Mouse (Mus musculus) liver, adult (tissue): ENCODE data around the gene Tmprss6.

ENCODE experiments used
- GATA4 ChIP-seq: IDR thresholded peaks from 2 replicates; pipeline ENCODE4 v1.6.1; 2014; ENCODE audit warnings: mild to moderate bottlenecking, low read length; ENCODE audit not compliant: insufficient replicate concordance

Tmprss6 gene

GRCm38 (mm10) chr15:78470495-78471276, 2.3 kb upstream of the Tmprss6 start:
- peak; percentile 21; the same call in 1 of the 2 replicates for TF ChIP-seq GATA4

GRCm38 (mm10) chr15:78467570-78467969, 864 bp downstream of the Tmprss6 start:
- no peak for TF ChIP-seq GATA4

- no peak for TF ChIP-seq GATA4
Observed at GRCm38 (mm10) chr15:78466809-78467208, 1.6 kb downstream of the Tmprss6 start.

GRCm38 (mm10) chr15:78462981-78463380, 5.5 kb downstream of the Tmprss6 start:
- TF ChIP-seq GATA4, result no peak

- TF ChIP-seq GATA4, result no peak
Observed at GRCm38 (mm10) chr15:78457193-78457592, 11.2 kb downstream of the Tmprss6 start.

GRCm38 (mm10) chr15:78456051-78456450, 12.4 kb downstream of the Tmprss6 start:
- no peak for TF ChIP-seq GATA4

- TF ChIP-seq GATA4, result no peak
Observed at GRCm38 (mm10) chr15:78455168-78455567, 13.3 kb downstream of the Tmprss6 start.

GRCm38 (mm10) chr15:78452929-78453328, 15.5 kb downstream of the Tmprss6 start:
- no peak for TF ChIP-seq GATA4

- no peak for TF ChIP-seq GATA4
Observed at GRCm38 (mm10) chr15:78451201-78451600, 17.2 kb downstream of the Tmprss6 start.

- no peak for TF ChIP-seq GATA4
Observed at GRCm38 (mm10) chr15:78450419-78450768, 18.0 kb downstream of the Tmprss6 start.

- no peak for TF ChIP-seq GATA4
Observed at GRCm38 (mm10) chr15:78449694-78450418, 18.6 kb downstream of the Tmprss6 start.

GRCm38 (mm10) chr15:78449131-78449530, 19.3 kb downstream of the Tmprss6 start:
- TF ChIP-seq GATA4, result peak; percentile 70; the same call in 1 of the 2 replicates

- no peak for TF ChIP-seq GATA4
Observed at GRCm38 (mm10) chr15:78447746-78448535, 20.5 kb downstream of the Tmprss6 start.

- TF ChIP-seq GATA4, result no peak
Observed at GRCm38 (mm10) chr15:78447121-78447520, 21.3 kb downstream of the Tmprss6 start.

GRCm38 (mm10) chr15:78443857-78444256, 24.6 kb downstream of the Tmprss6 start:
- TF ChIP-seq GATA4, result no peak
